Mouse (Mus musculus): ENCODE measurements around the gene Rtkn. TPM values are rescaled to one million over a fixed set of nuclear protein-coding genes. Genes with fewer than 3 reads are reported as not detected.

Rtkn gene
- polyA plus RNA-seq, 1 experiment: 20.1 TPM

- TF ChIP-seq GATA1 (IDR thresholded peaks at IDR 0.05; ENCODE audit: low read length): no peak
Measured at GRCm38 (mm10) chr6:83172240-83172920, 37.1 kb downstream of the Rtkn start.

GRCm38 (mm10) chr6:83175996-83176395 lies 40.7 kb downstream of the Rtkn start:
- TF ChIP-seq GATA1 (IDR thresholded peaks at IDR 0.05; ENCODE audit: low read length): no peak

- no peak for TF ChIP-seq GATA1 (IDR thresholded peaks at IDR 0.05; ENCODE audit: low read length)
Measured at GRCm38 (mm10) chr6:83179390-83180117, 44.3 kb downstream of the Rtkn start.

GRCm38 (mm10) chr6:83180605-83181004 lies 45.3 kb downstream of the Rtkn start:
- no peak for TF ChIP-seq GATA1 (IDR thresholded peaks at IDR 0.05; ENCODE audit: low read length)

- TF ChIP-seq GATA1 (IDR thresholded peaks at IDR 0.05; ENCODE audit: low read length): no peak
Measured at GRCm38 (mm10) chr6:83184858-83185435, 49.7 kb downstream of the Rtkn start.

- no peak for TF ChIP-seq GATA1 (IDR thresholded peaks at IDR 0.05; ENCODE audit: low read length)
Measured at GRCm38 (mm10) chr6:83185895-83186861, 50.9 kb downstream of the Rtkn start.

- no peak for TF ChIP-seq GATA1 (IDR thresholded peaks at IDR 0.05; ENCODE audit: low read length)
Measured at GRCm38 (mm10) chr6:83186946-83187345, 51.7 kb downstream of the Rtkn start.

GRCm38 (mm10) chr6:83193571-83193970 lies 58.3 kb downstream of the Rtkn start:
- TF ChIP-seq GATA1 (IDR thresholded peaks at IDR 0.05; ENCODE audit: low read length): no peak

GRCm38 (mm10) chr6:83197345-83198004 lies 62.2 kb downstream of the Rtkn start:
- TF ChIP-seq GATA1 (IDR thresholded peaks at IDR 0.05; ENCODE audit: low read length): no peak

Other genes starting within 250 kb of the Rtkn start
- gene Sema4f, start 195.7 kb upstream of the Rtkn start, polyA plus RNA-seq (2012): not detected in 2 replicates
- 2.1 and 3.4 TPM in 2 replicates for gene M1ap, start 188.6 kb upstream of the Rtkn start, polyA plus RNA-seq (2012)
- 128 and 144 TPM in 2 replicates for gene Dok1, start 102.0 kb upstream of the Rtkn start, polyA plus RNA-seq (2012)
- gene Loxl3, start 101.3 kb upstream of the Rtkn start, polyA plus RNA-seq (2012): 0.30 and 0.32 TPM in 2 replicates
- gene Aup1, start 80.9 kb upstream of the Rtkn start, polyA plus RNA-seq (2012): 1,009 and 1,196 TPM in 2 replicates
- 86.7 and 110 TPM in 2 replicates for gene Htra2, start 80.2 kb upstream of the Rtkn start, polyA plus RNA-seq (2012)
- gene Dqx1, start 77.6 kb upstream of the Rtkn start, polyA plus RNA-seq (2012): 0.85 and 1.5 TPM in 2 replicates
- gene Tlx2, start 65.2 kb upstream of the Rtkn start, polyA plus RNA-seq (2012): not detected in 2 replicates
- gene Pcgf1, start 57.6 kb upstream of the Rtkn start, polyA plus RNA-seq (2012): 8.6 and 10.8 TPM in 2 replicates
- 0.10 and 0.13 TPM in 2 replicates for gene Lbx2, start 49.1 kb upstream of the Rtkn start, polyA plus RNA-seq (2012)
- gene Ccdc142, start 33.9 kb upstream of the Rtkn start, polyA plus RNA-seq (2012): 12.9 and 13.9 TPM in 2 replicates
- gene Gm42688, start 33.8 kb upstream of the Rtkn start, polyA plus RNA-seq (2012): 5.2 and 7.2 TPM in 2 replicates
- 69.5 and 81.4 TPM in 2 replicates for gene Mrpl53, start 26.4 kb upstream of the Rtkn start, polyA plus RNA-seq (2012)
- 163 and 176 TPM in 2 replicates for gene Mogs, start 20.0 kb upstream of the Rtkn start, polyA plus RNA-seq (2012)
- gene Wbp1, start 13.9 kb upstream of the Rtkn start, polyA plus RNA-seq (2012): 47.0 and 70.0 TPM in 2 replicates
- gene Ino80b, start 10.0 kb upstream of the Rtkn start, polyA plus RNA-seq (2012): 158 and 217 TPM in 2 replicates
- gene Wdr54, start 20.9 kb downstream of the Rtkn start, polyA plus RNA-seq (2012): not detected in 2 replicates
- gene 1700003E16Rik, start 20.9 kb downstream of the Rtkn start, polyA plus RNA-seq (2012): not detected in 2 replicates
- gene Dctn1, start 30.5 kb downstream of the Rtkn start, polyA plus RNA-seq (2012): 307 and 323 TPM in 2 replicates
- gene Slc4a5, start 84.4 kb downstream of the Rtkn start, polyA plus RNA-seq (2012): not detected in 2 replicates
- 28.6 and 33.9 TPM in 2 replicates for gene Mthfd2, start 190.4 kb downstream of the Rtkn start, polyA plus RNA-seq (2012)
- 121 and 167 TPM in 2 replicates for gene Mob1a, start 190.6 kb downstream of the Rtkn start, polyA plus RNA-seq (2012)
- gene Bola3, start 213.7 kb downstream of the Rtkn start, polyA plus RNA-seq (2012): 66.7 and 111 TPM in 2 replicates